Mouse (Mus musculus) testis, adult 2 months (tissue): ENCODE results near the gene Slc7a15. TPM values are rescaled to one million over a fixed set of nuclear protein-coding genes. Genes with fewer than 3 reads are reported as not detected.

ENCODE experiments used
- H3K27ac ChIP-seq: fragments of 200-500 bp; 2 replicates; pipeline ENCODE4 v1.5.1; 2012; ENCODE audit warnings: low read depth, low read length; ENCODE audit not compliant: control insufficient read depth, insufficient read depth
- H3K27me3 ChIP-seq: fragments of 200-500 bp; 2 replicates; pipeline ENCODE4 v1.6.1; 2012; ENCODE audit warnings: mild to moderate bottlenecking, low read length, moderate library complexity; ENCODE audit not compliant: control insufficient read depth, insufficient read depth
- H3K36me3 ChIP-seq: fragments of 200-500 bp; 2 replicates; pipeline ENCODE4 v1.6.1; 2012; ENCODE audit warnings: mild to moderate bottlenecking, low read length; ENCODE audit not compliant: control insufficient read depth, insufficient read depth
- H3K4me1 ChIP-seq: fragments of 200-500 bp; 2 replicates; pipeline ENCODE4 v1.6.1; 2012; ENCODE audit warnings: low read length; ENCODE audit not compliant: control insufficient read depth, insufficient read depth
- H3K4me3 ChIP-seq: fragments of 200-500 bp; 2 replicates; pipeline ENCODE4 v1.5.1; 2012; ENCODE audit warnings: low read depth, mild to moderate bottlenecking, low read length, moderate library complexity, mixed read lengths; ENCODE audit not compliant: control insufficient read depth
- CTCF ChIP-seq: fragments of 200-500 bp; IDR thresholded peaks from 2 replicates; pipeline ENCODE4 v1.5.1; 2012; ENCODE audit warnings: low read depth, mild to moderate bottlenecking, inconsistent platforms, low read length, moderate library complexity; ENCODE audit not compliant: control insufficient read depth, insufficient read depth, insufficient replicate concordance
- POLR2A ChIP-seq: fragments of 200-500 bp; IDR thresholded peaks from 2 replicates; pipeline ENCODE4 v1.6.1; 2012; ENCODE audit warnings: low read depth, mild to moderate bottlenecking, inconsistent platforms, low read length, moderate library complexity; ENCODE audit not compliant: control insufficient read depth
- polyA plus RNA-seq: library from polyadenylated mRNA; depleted of rRNA; stranded (reverse); fragments of >200 nt; gene quantifications from 2 replicates; pipeline ENCODE4 v1.2.3, GENCODE M21; 2012

Slc7a15 gene
- polyA plus RNA-seq, 1 experiment: 0.84 TPM

DNA sequence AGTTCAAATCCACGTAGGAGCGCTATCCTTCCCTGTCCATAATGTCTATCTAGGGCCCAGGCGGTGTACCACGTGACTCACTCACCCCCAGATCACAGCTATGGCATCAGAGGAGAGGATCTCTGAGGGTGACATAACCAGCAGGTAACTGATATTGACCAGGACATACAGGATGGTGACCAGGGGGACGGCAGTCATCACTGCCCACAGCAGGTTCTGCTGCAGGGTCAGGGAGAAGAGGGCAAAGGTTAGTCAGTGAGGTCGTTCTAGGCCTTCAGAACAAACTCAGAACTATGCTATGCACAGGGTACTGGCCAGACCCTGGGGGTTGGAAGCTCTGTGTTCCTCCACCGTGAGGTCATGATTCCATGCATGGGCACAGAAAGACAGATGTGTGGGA is 63.3 kb downstream of the Slc7a15 start:
- H3K4me3 ChIP-seq: no peak overlapping the region

DNA sequence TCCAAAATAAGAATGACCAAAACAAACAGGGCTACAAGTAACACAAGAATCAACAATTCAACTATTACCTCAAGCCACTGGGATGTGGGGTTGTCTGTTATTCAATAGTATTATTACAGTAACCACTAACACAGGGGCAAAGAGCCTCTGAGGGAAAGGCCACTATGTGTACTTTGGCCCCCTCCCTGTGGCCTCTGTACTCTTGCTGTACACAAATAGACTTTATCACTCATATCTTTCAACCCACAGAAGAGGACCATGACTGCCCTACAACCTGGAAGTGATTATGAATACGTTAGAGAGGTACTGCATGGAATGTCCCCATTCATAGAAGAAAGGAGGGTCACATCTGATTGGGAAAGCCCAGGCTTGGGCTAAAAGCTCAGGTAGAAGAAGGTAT is 64.0 kb downstream of the Slc7a15 start:
- Histone ChIP-seq H3K4me3 (no peak overlapping the region), H3K36me3 (no peaks in the 10 kb centered on the region), H3K27ac (no peak overlapping the region), H3K27me3 (no peaks in the 10 kb centered on the region), H3K4me1 (peaks cover 6% of the 10 kb centered on the region; the same call in 1 of the 2 replicates)
- TF ChIP-seq CTCF (no peak), POLR2A (no peak)

More for the DNA sequence above, 63.3 kb downstream of the Slc7a15 start:
- H3K27ac ChIP-seq: no peak overlapping the region
- H3K27me3 ChIP-seq: no peaks in the 10 kb centered on the region
- H3K4me1 ChIP-seq: peaks cover 6% of the 10 kb centered on the region; the same call in 1 of the 2 replicates
- TF ChIP-seq CTCF (no peak), POLR2A (no peak)
- H3K36me3 ChIP-seq: no peaks in the 10 kb centered on the region

- Histone ChIP-seq H3K4me1 (no peaks in the 10 kb centered on the region), H3K27me3 (no peaks in the 10 kb centered on the region), H3K4me3 (no peak overlapping the region), H3K27ac (no peak overlapping the region), H3K36me3 (no peaks in the 10 kb centered on the region)
- TF ChIP-seq CTCF (no peak), POLR2A (no peak)
Observed at GRCm38 (mm10) chr12:8527770-8528169, 71.1 kb downstream of the Slc7a15 start.

DNA sequence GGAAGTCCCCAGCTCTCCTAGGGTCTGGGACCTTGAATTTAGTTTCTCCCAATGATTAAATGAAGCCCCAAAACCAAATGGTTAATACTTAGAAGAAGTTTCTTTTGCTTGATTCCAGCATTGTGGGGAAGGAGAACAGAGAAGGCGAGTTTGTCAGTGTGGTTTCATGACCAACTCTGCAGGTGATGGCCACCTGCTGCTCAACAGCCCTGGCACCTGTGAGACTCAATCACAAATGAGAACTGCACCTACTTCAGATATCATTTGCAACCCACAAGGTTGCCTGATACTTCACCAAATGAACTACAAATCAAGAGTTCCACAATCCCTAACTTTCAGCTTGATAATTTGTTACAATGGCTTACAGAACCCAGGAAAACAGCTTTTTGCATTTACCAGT is 71.7 kb downstream of the Slc7a15 start:
- H3K36me3 ChIP-seq: no peaks in the 10 kb centered on the region
- TF ChIP-seq CTCF (no peak), POLR2A (no peak)
- no peak overlapping the region for H3K4me3 ChIP-seq
- no peaks in the 10 kb centered on the region for H3K4me1 ChIP-seq
- no peak overlapping the region for H3K27ac ChIP-seq
- H3K27me3 ChIP-seq: no peaks in the 10 kb centered on the region

- Histone ChIP-seq H3K4me3 (no peak overlapping the region), H3K27ac (no peak overlapping the region), H3K4me1 (0 out of 2 replicates have a peak, but pooled peaks cover 2% of the 10 kb centered on the region), H3K27me3 (no peaks in the 10 kb centered on the region), H3K36me3 (no peaks in the 10 kb centered on the region)
- TF ChIP-seq POLR2A (no peak), CTCF (no peak)
Observed at GRCm38 (mm10) chr12:8524062-8524461, 74.8 kb downstream of the Slc7a15 start.

GRCm38 (mm10) chr12:8522711-8523110 is 76.2 kb downstream of the Slc7a15 start:
- H3K36me3 ChIP-seq: no peaks in the 10 kb centered on the region
- TF ChIP-seq CTCF: no peak
- TF ChIP-seq POLR2A: no peak
- H3K4me1 ChIP-seq: 0 out of 2 replicates have a peak, but pooled peaks cover 2% of the 10 kb centered on the region
- H3K27ac ChIP-seq: no peak overlapping the region
- no peak overlapping the region for H3K4me3 ChIP-seq
- no peaks in the 10 kb centered on the region for H3K27me3 ChIP-seq

- H3K4me3 ChIP-seq: no peak overlapping the region
- no peaks in the 10 kb centered on the region for H3K27me3 ChIP-seq
- TF ChIP-seq POLR2A (no peak), CTCF (no peak)
- no peak overlapping the region for H3K27ac ChIP-seq
- H3K36me3 ChIP-seq: no peaks in the 10 kb centered on the region
- 0 out of 2 replicates have a peak, but pooled peaks cover 2% of the 10 kb centered on the region for H3K4me1 ChIP-seq
Observed at GRCm38 (mm10) chr12:8521375-8522047, 77.4 kb downstream of the Slc7a15 start.
